Mouse (Mus musculus): ENCODE results near the gene Gsn. TPM values are rescaled to one million over a fixed set of nuclear protein-coding genes. Genes with fewer than 3 reads are reported as not detected.

The Gsn gene
- polyA plus RNA-seq, 1 experiment from 2014 or later = 187 TPM

DNA sequence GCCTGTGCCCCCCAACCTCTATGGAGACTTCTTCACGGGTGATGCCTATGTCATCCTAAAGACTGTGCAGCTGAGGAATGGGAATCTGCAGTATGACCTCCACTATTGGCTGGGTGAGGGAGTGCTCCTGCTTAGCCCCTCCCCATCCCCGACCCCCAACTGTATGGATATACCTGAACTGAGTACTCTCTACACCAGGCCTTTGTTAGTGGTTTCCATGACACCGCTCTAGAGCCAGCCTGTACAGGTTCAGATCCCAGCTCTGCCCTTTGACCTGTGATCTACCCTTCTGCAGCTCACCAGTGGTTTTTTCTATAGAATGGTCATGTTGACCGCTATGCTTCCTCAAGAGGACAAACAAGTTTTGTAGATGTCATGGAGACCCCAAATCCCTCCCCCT, 27.8 kb downstream of the Gsn start:
- peaks cover 5% of the 10 kb centered on the region; the same call in 1 of the 2 replicates for H3K27me3 ChIP-seq
- 73% methylated on average over 4 of the region's 4 CpGs for WGBS
- no peak overlapping the region for H3K4me2 ChIP-seq
- 0 out of 2 replicates have a peak, but pooled peaks cover 6% of the 10 kb centered on the region for H3K36me3 ChIP-seq
- H3K9me3 ChIP-seq = no peaks in the 10 kb centered on the region
- no peak overlapping the region for H3K27ac ChIP-seq
- H3K4me3 ChIP-seq = no peak overlapping the region
- H3K9ac ChIP-seq = no peak overlapping the region
- peaks cover 47% of the 10 kb centered on the region for H3K4me1 ChIP-seq
- no peak for ATAC-seq (ENCODE audit: borderline replicate concordance, extremely low read depth, low FRiP score, low TSS enrichment)

DNA sequence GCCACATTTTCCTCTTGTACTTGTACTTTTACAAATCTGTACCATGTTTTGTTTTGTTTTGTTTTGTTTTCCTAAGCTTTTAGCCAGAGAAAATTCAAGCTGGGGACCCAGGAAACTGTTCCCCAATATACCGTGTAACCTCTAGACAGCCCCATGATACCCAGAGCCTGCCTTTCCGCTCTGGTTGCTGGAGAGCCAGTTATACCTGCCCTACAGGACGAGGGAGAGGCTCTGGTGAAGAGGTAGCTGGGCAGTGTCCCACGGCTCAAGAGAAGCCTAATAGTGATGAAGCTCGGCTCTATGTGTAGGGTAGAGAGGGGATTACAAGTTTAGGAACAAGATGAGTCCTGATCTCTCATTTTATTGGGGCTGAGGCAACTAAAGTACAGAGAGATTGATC, 29.0 kb downstream of the Gsn start:
- no peak overlapping the region for H3K4me2 ChIP-seq
- no peak for ATAC-seq (ENCODE audit: borderline replicate concordance, extremely low read depth, low FRiP score, low TSS enrichment)
- H3K27ac ChIP-seq = no peak overlapping the region
- WGBS = 66% methylated on average over 5 of the region's 5 CpGs
- H3K27me3 ChIP-seq = peaks cover 5% of the 10 kb centered on the region; the same call in 1 of the 2 replicates
- H3K9ac ChIP-seq = no peak overlapping the region
- no peaks in the 10 kb centered on the region for H3K9me3 ChIP-seq
- 0 out of 2 replicates have a peak, but pooled peaks cover 6% of the 10 kb centered on the region for H3K36me3 ChIP-seq
- no peak overlapping the region for H3K4me3 ChIP-seq
- H3K4me1 ChIP-seq = peaks cover 47% of the 10 kb centered on the region

DNA sequence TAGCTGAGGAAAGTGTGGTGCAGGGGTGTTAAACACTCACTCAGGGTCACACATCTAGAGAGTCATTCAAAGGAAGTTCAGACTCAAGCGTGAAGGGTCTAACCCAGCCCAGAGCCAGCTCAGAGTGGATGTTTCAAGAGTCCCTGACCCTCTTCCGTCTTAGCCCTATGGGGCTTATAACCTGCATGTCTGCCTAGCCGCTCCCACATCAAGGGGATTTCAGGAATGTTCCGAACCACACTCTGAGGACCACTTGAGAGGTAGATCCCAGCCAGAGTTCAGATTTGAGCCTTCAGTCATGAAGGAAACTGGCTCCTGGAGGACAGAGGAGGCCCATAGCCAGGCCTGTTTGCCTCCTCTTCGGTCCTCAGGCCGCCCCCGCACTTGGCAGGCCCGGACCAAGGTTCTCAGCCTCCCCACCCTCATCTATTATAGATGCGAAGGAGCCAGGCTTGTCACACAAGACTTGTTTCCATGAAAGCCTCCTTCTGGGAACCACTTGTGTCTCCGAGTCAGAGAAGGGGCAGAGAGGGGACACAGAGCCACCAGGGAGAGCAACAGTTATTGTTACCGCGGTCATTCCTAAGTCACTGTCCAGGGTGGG, 30.9 kb downstream of the Gsn start:
- peak; percentile 64 for ATAC-seq (ENCODE audit: borderline replicate concordance, extremely low read depth, low FRiP score, low TSS enrichment)
- Histone ChIP-seq H3K4me1 (peaks cover 46% of the 10 kb centered on the region), H3K9me3 (no peaks in the 10 kb centered on the region), H3K4me2 (no peak overlapping the region), H3K27me3 (peaks cover 5% of the 10 kb centered on the region; the same call in 1 of the 2 replicates), H3K4me3 (no peak overlapping the region), H3K9ac (no peak overlapping the region), H3K36me3 (peaks cover 13% of the 10 kb centered on the region; the same call in 1 of the 2 replicates), H3K27ac (peak overlapping the region; percentile 82)
- WGBS = 61% methylated on average over 12 of the region's 12 CpGs

DNA sequence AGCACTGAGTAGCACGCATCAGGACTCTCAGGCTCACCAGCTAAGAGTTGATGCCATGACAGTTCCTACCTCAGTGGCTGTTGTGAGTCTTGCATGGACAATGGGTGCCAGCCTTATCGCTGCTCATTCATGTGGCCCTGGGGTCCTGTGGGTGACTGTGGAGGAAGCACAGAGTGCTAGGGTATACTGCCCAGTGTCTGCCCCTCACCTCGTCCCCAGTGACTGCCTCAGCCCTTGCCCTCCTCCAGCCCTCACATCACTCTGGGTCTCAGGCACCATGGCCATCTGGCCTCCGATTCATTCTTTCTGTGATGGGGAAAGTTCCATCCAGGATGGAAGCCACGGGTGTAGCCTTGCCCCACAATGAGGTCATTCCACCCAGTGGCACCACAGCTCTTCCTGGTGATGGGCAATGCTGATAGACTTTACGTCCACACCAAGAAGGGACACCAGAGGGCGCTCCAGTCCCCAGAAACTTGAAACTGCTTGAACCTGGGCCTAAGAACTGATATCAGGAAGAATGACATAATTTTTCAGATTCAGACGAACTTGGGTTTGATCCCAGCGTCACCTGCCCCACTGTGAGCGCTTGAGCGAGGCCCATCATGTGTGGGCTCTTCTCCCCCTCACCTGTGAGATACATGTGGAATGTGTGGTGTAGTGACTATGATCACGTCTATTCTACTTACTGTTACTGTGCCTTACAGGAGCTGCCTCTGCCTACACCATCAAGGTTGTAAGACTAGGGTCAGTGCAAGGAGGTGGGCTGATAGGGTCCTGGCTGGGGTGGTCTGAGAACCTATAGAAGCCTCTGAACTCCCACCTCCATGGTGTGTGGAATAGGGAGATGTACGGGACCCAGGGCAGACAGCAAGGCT, 32.8 kb downstream of the Gsn start:
- H3K4me1 ChIP-seq = peaks cover 36% of the 10 kb centered on the region
- no peak overlapping the region for H3K27ac ChIP-seq
- no peak for ATAC-seq (ENCODE audit: borderline replicate concordance, extremely low read depth, low FRiP score, low TSS enrichment)
- H3K27me3 ChIP-seq = no peaks in the 10 kb centered on the region
- H3K36me3 ChIP-seq = peaks cover 13% of the 10 kb centered on the region; the same call in 1 of the 2 replicates
- no peak overlapping the region for H3K4me2 ChIP-seq
- 37% methylated on average over 13 of the region's 13 CpGs for WGBS
- H3K4me3 ChIP-seq = no peak overlapping the region
- H3K9ac ChIP-seq = no peak overlapping the region
- no peaks in the 10 kb centered on the region for H3K9me3 ChIP-seq

DNA sequence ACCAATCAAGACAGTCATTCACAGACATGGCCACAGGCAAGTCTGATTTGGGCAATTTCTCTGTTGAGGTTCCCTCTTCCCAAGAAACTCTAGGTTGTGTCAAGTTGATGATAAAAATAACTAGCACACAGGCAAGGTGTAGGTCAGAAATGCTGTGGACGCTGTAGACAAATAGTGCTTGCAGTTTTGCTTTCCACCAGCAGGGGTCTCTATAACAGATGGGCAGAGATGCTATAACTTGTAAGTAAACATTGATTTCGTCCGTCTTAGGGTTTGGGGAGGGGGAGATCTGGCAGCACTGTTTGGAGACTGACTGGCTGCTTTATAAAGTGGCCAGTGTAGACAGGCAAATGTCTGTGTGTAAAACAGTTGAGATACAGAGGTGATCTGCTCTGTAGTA, 35.7 kb downstream of the Gsn start:
- Histone ChIP-seq H3K27me3 (no peaks in the 10 kb centered on the region), H3K9me3 (no peaks in the 10 kb centered on the region), H3K4me1 (peaks cover 15% of the 10 kb centered on the region), H3K4me3 (no peak overlapping the region), H3K27ac (no peak overlapping the region), H3K4me2 (no peak overlapping the region), H3K9ac (no peak overlapping the region), H3K36me3 (peaks cover 14% of the 10 kb centered on the region)
- WGBS = 7% methylated on average over 3 of the region's 3 CpGs
- ATAC-seq (ENCODE audit: borderline replicate concordance, extremely low read depth, low FRiP score, low TSS enrichment) = no peak

DNA sequence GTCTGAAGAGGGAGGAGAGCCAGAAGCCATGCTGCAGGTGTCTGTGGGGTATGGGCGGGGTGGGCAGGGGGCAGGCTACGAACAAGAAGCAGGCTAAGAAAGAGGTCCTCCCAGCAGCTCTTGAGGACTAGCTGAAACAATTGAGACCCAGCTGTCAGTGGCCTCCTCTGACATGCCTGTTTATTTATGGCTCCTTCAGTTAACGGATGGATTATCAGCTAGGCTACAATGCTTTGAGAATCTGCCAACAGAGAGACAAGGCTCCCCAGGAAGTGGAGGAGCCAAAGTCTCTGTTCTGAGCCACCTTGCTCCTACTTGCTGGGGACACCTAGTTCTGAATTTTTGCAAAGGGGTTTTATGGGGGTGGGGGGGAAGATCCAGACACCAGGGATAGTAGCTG, 36.5 kb downstream of the Gsn start:
- 48% methylated on average over 3 of the region's 3 CpGs for WGBS
- Histone ChIP-seq H3K4me1 (peaks cover 8% of the 10 kb centered on the region; the same call in 1 of the 2 replicates), H3K9me3 (no peaks in the 10 kb centered on the region), H3K27me3 (no peaks in the 10 kb centered on the region), H3K4me3 (no peak overlapping the region), H3K27ac (no peak overlapping the region), H3K9ac (no peak overlapping the region), H3K4me2 (no peak overlapping the region), H3K36me3 (peaks cover 14% of the 10 kb centered on the region)
- ATAC-seq (ENCODE audit: borderline replicate concordance, extremely low read depth, low FRiP score, low TSS enrichment) = no peak

DNA sequence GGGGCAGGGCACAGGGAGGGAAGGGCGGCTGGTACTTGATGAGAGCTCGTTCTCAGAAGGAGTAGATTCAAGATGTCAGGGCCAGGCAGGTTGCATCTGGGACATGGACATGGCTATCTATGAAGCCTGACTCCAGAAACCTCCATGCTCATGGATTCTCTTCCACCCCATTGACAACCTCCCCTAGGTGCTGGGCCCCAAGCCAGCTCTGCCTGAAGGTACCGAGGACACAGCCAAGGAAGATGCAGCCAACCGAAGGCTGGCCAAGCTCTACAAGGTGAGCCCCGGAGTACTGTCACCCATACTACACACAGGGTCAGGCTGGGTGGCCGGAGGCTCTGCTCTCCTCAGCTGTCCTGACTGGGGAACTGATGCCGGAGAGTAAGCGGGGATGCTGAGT, 37.1 kb downstream of the Gsn start:
- H3K27ac ChIP-seq = no peak overlapping the region
- H3K4me2 ChIP-seq = no peak overlapping the region
- no peak overlapping the region for H3K4me3 ChIP-seq
- no peaks in the 10 kb centered on the region for H3K9me3 ChIP-seq
- H3K36me3 ChIP-seq = peaks cover 14% of the 10 kb centered on the region
- no peak overlapping the region for H3K9ac ChIP-seq
- H3K4me1 ChIP-seq = peaks cover 7% of the 10 kb centered on the region; the same call in 1 of the 2 replicates
- 78% methylated on average over 8 of the region's 8 CpGs for WGBS
- ATAC-seq (ENCODE audit: borderline replicate concordance, extremely low read depth, low FRiP score, low TSS enrichment) = no peak
- H3K27me3 ChIP-seq = no peaks in the 10 kb centered on the region

DNA sequence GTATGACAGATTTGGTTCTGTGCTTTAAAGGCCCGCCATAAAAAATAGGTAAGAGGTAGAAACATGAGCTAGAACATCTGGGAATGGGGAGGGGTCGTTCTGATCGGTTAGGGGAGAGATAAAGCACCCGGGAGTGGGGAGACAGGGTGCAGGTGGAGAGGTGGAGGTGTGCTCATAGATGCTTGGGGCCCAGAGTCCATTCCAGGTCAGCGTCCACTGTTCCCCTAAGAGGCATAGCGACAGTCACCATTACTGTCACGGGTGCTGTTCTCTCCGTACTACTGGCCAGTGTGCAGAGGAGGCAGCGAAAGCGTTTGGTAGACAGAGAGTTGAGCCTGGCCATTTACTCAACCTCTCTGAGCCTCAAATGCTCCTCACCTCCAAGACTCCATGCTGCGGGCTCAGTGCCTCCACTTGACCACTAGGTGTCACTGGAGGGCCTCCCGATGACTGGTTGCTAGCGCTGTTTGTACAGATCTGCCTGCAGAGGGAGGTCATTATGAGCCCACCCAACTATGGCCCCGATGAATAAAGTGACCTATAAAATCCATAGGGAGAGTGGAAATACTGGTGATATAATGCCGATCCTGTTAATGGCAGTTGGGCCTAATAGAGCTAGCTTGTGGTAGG, 41.6 kb downstream of the Gsn start:
- H3K4me3 ChIP-seq = no peak overlapping the region
- H3K27me3 ChIP-seq = no peaks in the 10 kb centered on the region
- H3K27ac ChIP-seq = no peak overlapping the region
- WGBS = 20% methylated on average over 15 of the region's 15 CpGs
- no peaks in the 10 kb centered on the region for H3K9me3 ChIP-seq
- peaks cover 12% of the 10 kb centered on the region; the same call in 1 of the 2 replicates for H3K36me3 ChIP-seq
- H3K4me1 ChIP-seq = peaks cover 11% of the 10 kb centered on the region
- no peak for ATAC-seq (ENCODE audit: borderline replicate concordance, extremely low read depth, low FRiP score, low TSS enrichment)
- no peak overlapping the region for H3K4me2 ChIP-seq
- H3K9ac ChIP-seq = no peak overlapping the region

DNA sequence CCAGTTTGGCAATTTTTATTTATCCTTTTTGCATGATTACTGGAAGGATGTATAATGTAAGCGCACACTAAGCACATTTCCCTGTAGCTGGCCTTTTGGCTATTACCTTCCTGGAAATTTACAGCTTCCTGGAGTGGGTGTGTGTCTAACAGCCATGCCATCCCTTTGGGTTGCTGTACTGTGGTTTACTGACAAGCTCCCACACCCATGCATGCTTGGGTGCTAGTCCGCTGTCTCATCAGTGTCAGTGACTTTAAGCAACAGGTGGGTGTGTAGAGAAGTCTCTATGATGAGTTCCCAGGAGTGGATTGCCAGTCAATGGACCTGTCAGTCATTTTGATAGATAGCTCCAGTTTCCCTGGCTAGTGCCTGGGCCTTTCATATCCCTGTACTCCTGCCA, 43.3 kb downstream of the Gsn start:
- Histone ChIP-seq H3K4me3 (no peak overlapping the region), H3K9me3 (no peaks in the 10 kb centered on the region), H3K36me3 (peaks cover 17% of the 10 kb centered on the region; the same call in 1 of the 2 replicates), H3K27me3 (no peaks in the 10 kb centered on the region), H3K27ac (no peak overlapping the region), H3K9ac (no peak overlapping the region), H3K4me1 (peaks cover 11% of the 10 kb centered on the region), H3K4me2 (no peak overlapping the region)
- 84% methylated on average over 2 of the region's 2 CpGs for WGBS
- ATAC-seq (ENCODE audit: borderline replicate concordance, extremely low read depth, low FRiP score, low TSS enrichment) = no peak

DNA sequence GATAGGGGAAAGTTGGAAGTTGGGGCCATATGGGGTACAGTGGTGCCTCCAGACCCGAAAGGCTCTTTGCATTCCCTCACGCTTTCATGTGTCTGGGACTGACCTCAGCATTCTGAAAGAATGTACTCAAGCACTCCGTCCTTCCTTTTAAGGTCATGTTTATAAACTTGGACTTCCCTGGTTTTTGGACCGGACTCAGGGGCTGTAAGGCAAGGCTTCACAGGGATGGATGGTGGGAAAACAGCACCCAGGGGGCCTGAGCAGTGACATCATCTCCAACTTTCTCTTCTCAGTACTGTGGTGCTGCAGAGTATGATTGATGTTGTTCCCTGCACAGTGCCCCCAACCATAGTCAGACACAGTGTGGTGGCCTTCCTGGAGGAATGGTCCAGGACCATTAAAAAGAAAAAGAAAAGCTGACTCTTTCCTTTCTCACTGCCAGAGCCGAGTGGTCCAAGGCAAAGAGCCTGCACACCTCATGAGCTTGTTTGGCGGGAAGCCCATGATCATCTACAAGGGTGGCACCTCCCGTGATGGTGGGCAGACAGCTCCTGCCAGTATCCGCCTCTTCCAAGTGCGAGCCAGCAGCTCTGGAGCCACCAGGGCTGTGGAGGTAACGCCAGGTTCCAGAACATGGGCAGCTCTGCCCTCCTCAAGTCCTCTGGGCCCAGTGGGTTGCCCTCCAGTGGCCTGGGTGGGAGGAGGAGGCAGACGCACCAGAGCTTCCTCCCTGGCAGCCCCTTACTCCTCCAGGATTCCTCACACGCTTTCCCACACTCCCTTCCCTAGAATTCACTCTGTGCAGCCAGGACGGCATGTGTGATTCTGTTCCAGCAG, 46.1 kb downstream of the Gsn start:
- WGBS = 57% methylated on average over 13 of the region's 13 CpGs

DNA sequence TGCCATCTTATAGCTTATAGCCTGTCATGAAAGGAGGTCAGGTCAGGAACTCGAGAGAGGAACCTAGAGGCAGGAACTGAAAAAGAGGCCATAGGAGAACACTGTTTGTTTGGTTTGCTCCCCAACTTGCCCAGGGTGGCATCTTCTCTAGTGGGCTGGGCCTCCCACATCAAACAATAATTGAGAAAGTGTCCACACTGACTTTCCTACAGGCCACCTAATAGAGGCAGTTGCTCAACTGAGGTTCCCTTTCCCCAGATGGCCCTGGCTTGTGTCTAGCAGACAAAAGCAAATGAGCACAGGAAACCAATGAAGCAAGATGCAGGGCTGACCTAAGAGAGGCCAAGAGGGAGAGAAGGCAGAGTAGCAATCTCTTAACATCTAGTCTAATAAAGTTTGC, 52.0 kb downstream of the Gsn start:
- H3K4me1 ChIP-seq = no peaks in the 10 kb centered on the region
- ATAC-seq (ENCODE audit: borderline replicate concordance, extremely low read depth, low FRiP score, low TSS enrichment) = no peak
- H3K27me3 ChIP-seq = no peaks in the 10 kb centered on the region
- no peak overlapping the region for H3K9ac ChIP-seq
- no peak overlapping the region for H3K4me3 ChIP-seq
- WGBS = 42% methylated on average over 1 of the region's 1 CpGs
- H3K4me2 ChIP-seq = no peak overlapping the region
- no peaks in the 10 kb centered on the region for H3K9me3 ChIP-seq
- no peak overlapping the region for H3K27ac ChIP-seq
- 0 out of 2 replicates have a peak, but pooled peaks cover 11% of the 10 kb centered on the region for H3K36me3 ChIP-seq

More for the DNA sequence above, 46.1 kb downstream of the Gsn start:
- Histone ChIP-seq H3K9ac (no peak overlapping the region; the same call in 1 of the 2 replicates), H3K4me1 (peaks cover 11% of the 10 kb centered on the region), H3K27me3 (no peaks in the 10 kb centered on the region), H3K27ac (peak overlapping the region; percentile 55), H3K4me2 (no peak overlapping the region), H3K9me3 (no peaks in the 10 kb centered on the region), H3K4me3 (no peak overlapping the region), H3K36me3 (0 out of 2 replicates have a peak, but pooled peaks cover 15% of the 10 kb centered on the region)
- peak; percentile 82 for ATAC-seq (ENCODE audit: borderline replicate concordance, extremely low read depth, low FRiP score, low TSS enrichment)

All from lung, embryonic 15.5 days (tissue).